Mouse (Mus musculus): ENCODE data around the gene Cdr2l. TPM values are rescaled to one million over a fixed set of nuclear protein-coding genes. Genes with fewer than 3 reads are reported as not detected.

Gene Cdr2l
- polyA plus RNA-seq (2015; fragmentation: Nextera tagmentation; extraction: Ambion mirVana) = 22.4 and 23.2 TPM in 2 replicates

DNA sequence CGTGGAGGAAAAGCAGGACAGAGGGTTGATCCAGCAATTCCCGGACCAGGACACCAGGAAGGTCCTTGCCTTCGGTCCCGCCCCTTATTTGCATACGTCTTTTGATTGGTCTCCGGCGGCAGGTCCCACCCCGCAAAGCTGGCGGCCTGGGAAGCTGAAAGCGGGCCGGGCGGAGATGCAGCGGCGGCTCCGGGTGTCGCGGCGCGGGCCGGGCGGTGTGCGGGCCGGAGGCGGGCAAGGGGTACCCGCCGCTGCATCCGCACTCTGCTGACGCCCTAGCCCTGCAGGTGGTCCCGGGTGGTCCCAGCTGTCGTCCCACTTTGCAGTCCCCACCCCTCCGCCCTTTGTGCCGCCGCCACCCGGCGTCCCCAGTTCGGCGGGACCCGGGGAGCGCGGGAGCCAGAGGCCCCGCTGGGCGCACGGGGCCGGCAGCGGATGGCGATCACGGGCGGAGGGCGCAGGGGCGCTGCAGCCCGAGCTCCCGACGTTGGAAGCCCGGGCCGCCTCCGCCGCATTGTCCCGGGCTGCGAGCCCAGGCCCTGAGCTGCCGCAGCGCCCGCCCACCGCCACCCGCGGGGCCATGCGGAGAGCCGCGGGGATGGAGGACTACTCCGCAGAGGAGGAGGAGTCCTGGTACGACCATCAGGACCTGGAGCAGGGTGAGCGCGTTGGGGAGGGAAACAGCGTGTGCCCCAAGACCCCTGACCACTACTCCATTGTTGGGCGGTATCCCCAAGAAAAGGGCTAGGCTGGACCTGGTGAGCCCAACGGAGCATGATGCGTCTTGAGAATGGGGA lies at the start of gene Cdr2l:
Gene Cdr2l (plus strand): TSS at position 174 of the 797 bp plus-strand sequence.
- Histone ChIP-seq H3K9me3 (no peaks in the 10 kb centered on the region), H3K36me3 (no peaks in the 10 kb centered on the region), H3K27me3 (0 out of 2 replicates have a peak, but pooled peaks cover under 1% of the 10 kb centered on the region), H3K27ac (peak within 1 kb of the TSS; percentile 97), H3K4me1 (replicated peaks) (peaks cover 45% of the 10 kb centered on the region), H3K4me3 (peak within 1 kb of the TSS; percentile 86), H3K4me2 (peak within 1 kb of the TSS; percentile 93), H3K9ac (peak within 1 kb of the TSS; percentile 97)
- under 1% methylated on average over 59 of the region's 76 CpGs for WGBS
- ATAC-seq (ENCODE audit: low FRiP score) = peak; percentile 87

DNA sequence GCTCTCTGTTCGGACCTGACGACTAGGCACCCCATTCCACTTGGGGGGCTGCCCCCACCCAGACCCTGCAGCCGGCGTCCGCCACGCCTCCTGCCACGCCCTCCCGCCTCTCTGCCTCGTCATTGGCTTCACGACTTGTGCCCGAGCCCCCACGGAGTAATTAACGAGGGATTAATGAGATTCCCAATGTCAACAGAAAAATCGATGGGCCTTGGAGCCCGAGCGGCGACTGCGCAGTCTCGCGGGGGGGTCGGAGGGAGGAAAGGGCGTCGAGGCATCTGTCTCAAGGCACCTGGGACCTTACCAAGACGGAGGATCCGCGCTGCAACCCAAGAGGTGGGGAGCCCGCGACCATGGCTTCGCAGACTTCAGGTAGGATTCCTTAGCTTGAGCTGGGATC lies 47.2 kb upstream of the Cdr2l start, which contains the start of gene Otop3:
Gene Otop3 (plus strand): TSS at position 201 of the 400 bp plus-strand sequence.
- Histone ChIP-seq H3K27ac (no peak within 1 kb of the TSS), H3K4me3 (peak within 1 kb of the TSS; percentile 32), H3K9me3 (no peaks in the 10 kb centered on the region), H3K9ac (peak within 1 kb of the TSS; percentile 49; the same call in 1 of the 2 replicates), H3K4me2 (peak within 1 kb of the TSS; percentile 57), H3K36me3 (no peaks in the 10 kb centered on the region), H3K27me3 (peaks cover 76% of the 10 kb centered on the region), H3K4me1 (replicated peaks) (peaks cover 12% of the 10 kb centered on the region)
- ATAC-seq (ENCODE audit: low FRiP score) = no peak
- 7% methylated on average over 29 of the region's 29 CpGs for WGBS

DNA sequence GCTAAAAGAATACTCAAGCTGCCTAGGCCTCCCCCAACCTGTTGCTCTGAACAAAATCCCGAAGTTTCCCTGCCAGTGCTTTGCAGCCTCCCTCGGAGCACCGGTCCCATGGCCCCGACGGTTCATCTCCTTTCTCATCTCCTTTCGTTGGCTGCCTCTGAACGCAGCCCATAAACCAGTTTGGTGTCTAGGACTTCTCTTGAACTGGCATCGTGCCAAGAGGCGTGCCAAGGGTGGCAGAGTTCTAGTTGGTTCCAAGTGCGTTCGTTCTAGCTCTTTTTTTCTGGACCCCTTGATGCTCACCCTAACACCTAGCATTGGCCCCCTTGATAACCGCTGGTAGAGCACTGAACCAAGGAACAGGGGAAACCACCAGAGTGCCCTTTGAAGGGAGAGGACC lies 46.5 kb upstream of the Cdr2l start:
- no peak overlapping the region for H3K27ac ChIP-seq
- peaks cover 12% of the 10 kb centered on the region for H3K4me1 ChIP-seq (replicated peaks)
- ATAC-seq (ENCODE audit: low FRiP score) = no peak
- no peaks in the 10 kb centered on the region for H3K36me3 ChIP-seq
- H3K4me2 ChIP-seq = peak overlapping the region; percentile 57
- H3K9ac ChIP-seq = no peak overlapping the region
- H3K9me3 ChIP-seq = no peaks in the 10 kb centered on the region
- WGBS = 61% methylated on average over 12 of the region's 12 CpGs
- H3K27me3 ChIP-seq = peaks cover 75% of the 10 kb centered on the region
- no peak overlapping the region for H3K4me3 ChIP-seq

DNA sequence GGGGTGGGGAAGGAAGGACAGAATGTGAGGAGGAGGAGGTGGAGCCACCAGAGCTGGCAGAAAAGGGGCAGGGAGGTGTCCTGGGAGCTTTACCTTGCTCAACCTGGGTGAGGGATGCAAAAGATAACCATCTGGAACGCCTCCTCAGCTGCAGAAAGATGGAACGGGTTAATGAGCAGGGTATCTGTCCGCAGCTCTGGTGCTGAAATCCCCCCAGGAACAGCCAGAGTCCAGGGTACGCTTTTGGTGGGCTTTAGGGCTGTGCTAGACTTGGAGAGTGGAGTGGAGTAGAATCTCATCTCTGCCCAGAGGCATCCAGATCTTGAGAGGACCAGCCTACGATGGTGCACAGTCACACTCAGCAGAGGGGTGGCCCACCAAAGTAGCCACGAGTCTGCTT lies 45.6 kb upstream of the Cdr2l start:
- Histone ChIP-seq H3K27me3 (peaks cover 80% of the 10 kb centered on the region), H3K9me3 (no peaks in the 10 kb centered on the region), H3K9ac (no peak overlapping the region), H3K36me3 (no peaks in the 10 kb centered on the region), H3K4me2 (no peak overlapping the region), H3K4me1 (replicated peaks) (peaks cover 12% of the 10 kb centered on the region), H3K27ac (no peak overlapping the region), H3K4me3 (no peak overlapping the region)
- WGBS = 24% methylated on average over 6 of the region's 6 CpGs
- ATAC-seq (ENCODE audit: low FRiP score) = no peak

DNA sequence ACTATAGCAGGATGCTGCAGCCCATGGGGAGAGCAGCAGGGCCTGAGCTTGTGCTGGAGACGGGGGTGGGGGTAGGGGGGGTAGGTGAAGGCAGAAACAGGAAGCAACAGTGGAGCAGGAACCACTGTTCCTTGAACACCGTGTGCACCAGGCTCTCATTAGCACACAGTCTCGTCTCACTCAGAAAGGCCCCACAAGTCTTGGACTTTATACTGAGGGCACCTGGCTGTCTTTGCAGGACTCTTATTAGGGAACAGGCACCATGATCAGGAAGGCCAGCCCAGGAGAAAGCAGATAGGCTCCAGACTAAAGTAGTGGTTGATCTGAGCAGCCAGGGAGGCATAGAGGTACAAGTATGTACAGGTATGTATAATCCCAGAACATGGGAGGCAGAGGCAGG lies 44.4 kb upstream of the Cdr2l start:
- Histone ChIP-seq H3K4me3 (no peak overlapping the region), H3K4me1 (replicated peaks) (peaks cover 12% of the 10 kb centered on the region), H3K36me3 (no peaks in the 10 kb centered on the region), H3K4me2 (no peak overlapping the region), H3K9ac (no peak overlapping the region), H3K27me3 (peaks cover 80% of the 10 kb centered on the region), H3K9me3 (no peaks in the 10 kb centered on the region), H3K27ac (no peak overlapping the region)
- 65% methylated on average over 3 of the region's 3 CpGs for WGBS
- no peak for ATAC-seq (ENCODE audit: low FRiP score)

DNA sequence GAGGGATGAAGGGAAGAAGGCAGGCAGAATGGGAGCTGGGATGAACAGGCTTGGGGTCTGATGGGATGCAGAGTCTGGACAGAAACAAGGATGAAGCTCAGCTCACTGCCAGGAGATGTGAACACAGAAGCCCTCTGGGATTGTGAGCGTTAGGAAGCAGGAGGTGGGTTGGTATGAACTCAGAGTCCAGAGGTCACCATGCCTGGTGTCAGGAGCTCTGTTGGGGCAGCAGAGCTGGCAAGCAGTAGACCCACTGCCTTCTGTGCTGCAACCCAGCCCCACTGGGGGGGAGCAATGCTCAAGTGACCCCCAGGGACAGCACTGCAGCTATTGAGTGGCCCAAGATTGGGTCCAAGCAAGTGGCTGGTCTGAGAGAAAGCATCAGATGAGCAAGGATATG lies 43.9 kb upstream of the Cdr2l start:
- ATAC-seq (ENCODE audit: low FRiP score) = no peak
- H3K9me3 ChIP-seq = no peaks in the 10 kb centered on the region
- 42% methylated on average over 1 of the region's 1 CpGs for WGBS
- peaks cover 75% of the 10 kb centered on the region for H3K27me3 ChIP-seq
- no peak overlapping the region for H3K4me2 ChIP-seq
- no peak overlapping the region for H3K9ac ChIP-seq
- peaks cover 12% of the 10 kb centered on the region for H3K4me1 ChIP-seq (replicated peaks)
- no peak overlapping the region for H3K4me3 ChIP-seq
- no peak overlapping the region for H3K27ac ChIP-seq
- no peaks in the 10 kb centered on the region for H3K36me3 ChIP-seq

DNA sequence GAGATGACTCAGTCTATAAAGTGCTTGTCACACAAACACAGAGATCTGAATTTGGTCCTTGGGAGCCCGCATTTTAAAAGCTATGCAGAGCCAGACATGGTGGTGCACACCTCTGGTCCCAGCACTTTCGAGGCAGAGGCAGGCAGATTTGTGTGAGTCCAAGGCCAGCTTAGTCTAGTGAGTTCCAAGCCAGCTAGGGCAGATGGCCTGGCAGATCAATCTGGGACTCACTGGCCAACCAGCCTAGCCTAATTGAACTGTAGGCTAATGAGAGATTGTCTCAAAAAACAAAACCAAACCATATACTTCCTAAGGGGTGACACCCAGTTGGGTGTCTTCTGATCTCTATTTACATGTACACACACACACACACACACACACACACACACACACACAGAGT lies 40.5 kb upstream of the Cdr2l start:
- H3K27me3 ChIP-seq = peaks cover 60% of the 10 kb centered on the region
- 0 out of 2 replicates have a peak, but pooled peaks cover 4% of the 10 kb centered on the region for H3K4me1 ChIP-seq (replicated peaks)
- no peaks in the 10 kb centered on the region for H3K9me3 ChIP-seq
- no peak overlapping the region for H3K4me2 ChIP-seq
- H3K36me3 ChIP-seq = no peaks in the 10 kb centered on the region
- H3K27ac ChIP-seq = no peak overlapping the region
- no peak overlapping the region for H3K9ac ChIP-seq
- 74% methylated on average over 2 of the region's 2 CpGs for WGBS
- H3K4me3 ChIP-seq = no peak overlapping the region
- ATAC-seq (ENCODE audit: low FRiP score) = no peak

DNA sequence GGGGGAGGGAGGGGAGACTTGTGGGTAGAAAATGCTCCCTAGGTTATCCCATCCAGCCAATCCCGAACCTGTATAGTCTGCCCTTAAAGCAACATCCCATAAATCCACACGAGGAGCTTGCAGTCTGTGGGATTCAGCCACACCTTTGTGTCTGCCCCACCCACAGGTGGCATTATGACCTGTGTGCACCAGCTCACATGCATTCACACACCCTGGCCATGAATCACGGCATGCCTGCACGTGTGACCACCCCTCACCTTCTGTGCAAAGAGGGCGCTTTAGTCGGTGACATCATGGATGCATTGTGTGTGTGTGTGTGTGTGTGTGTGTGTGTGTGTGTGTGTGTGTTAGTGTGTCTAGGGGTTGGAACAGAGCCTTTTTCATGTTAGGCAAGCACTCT lies 39.9 kb upstream of the Cdr2l start:
- ATAC-seq (ENCODE audit: low FRiP score) = no peak
- no peak overlapping the region for H3K9ac ChIP-seq
- no peak overlapping the region for H3K4me2 ChIP-seq
- H3K27me3 ChIP-seq = peaks cover 54% of the 10 kb centered on the region
- 0 out of 2 replicates have a peak, but pooled peaks cover 4% of the 10 kb centered on the region for H3K4me1 ChIP-seq (replicated peaks)
- no peaks in the 10 kb centered on the region for H3K9me3 ChIP-seq
- no peaks in the 10 kb centered on the region for H3K36me3 ChIP-seq
- H3K27ac ChIP-seq = no peak overlapping the region
- H3K4me3 ChIP-seq = no peak overlapping the region
- 66% methylated on average over 6 of the region's 6 CpGs for WGBS

DNA sequence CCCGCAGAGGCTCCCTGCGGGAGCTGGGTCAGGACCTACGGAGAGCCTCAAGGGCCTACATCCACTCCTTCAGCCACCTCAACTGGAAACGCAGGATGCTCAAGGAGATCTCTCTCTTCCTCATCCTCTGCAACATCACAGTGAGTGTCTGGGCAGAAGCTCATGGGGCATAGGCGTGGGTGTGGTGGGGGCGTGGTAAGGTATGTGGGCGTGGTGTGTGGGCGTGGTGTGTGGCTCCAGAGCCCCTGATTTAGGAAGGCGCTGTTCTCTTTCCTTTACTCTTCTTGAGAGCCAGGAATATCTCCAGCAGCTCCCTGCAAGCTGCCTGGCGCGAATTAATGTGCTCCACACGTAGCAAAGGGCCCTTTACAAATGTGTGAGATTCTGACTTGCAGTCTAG lies 36.7 kb upstream of the Cdr2l start:
- Histone ChIP-seq H3K27ac (no peak overlapping the region), H3K4me1 (replicated peaks) (0 out of 2 replicates have a peak, but pooled peaks cover 4% of the 10 kb centered on the region), H3K9ac (no peak overlapping the region), H3K4me2 (no peak overlapping the region), H3K36me3 (peaks cover 23% of the 10 kb centered on the region), H3K27me3 (peaks cover 42% of the 10 kb centered on the region), H3K9me3 (no peaks in the 10 kb centered on the region), H3K4me3 (no peak overlapping the region)
- 14% methylated on average over 12 of the region's 12 CpGs for WGBS
- ATAC-seq (ENCODE audit: low FRiP score) = no peak

DNA sequence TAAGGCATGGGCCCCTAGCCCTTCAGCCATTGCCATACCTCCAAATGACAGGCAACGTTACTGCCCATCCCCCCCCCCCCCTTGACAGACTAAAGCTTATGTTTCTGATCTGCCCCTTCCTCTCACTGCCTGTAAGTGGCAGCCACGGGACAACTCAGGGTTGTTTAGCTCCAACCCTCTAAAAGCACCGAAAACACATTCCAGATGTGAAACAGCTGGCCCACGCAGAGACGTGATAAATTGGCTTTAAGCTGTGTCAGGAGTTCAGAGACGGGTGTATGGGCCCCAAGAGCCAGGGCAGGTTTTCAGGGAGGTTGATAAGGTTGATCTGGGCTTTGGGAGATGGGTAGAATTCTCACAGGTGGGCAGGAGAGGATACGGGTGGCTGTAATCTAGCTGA lies 36.2 kb upstream of the Cdr2l start:
- Histone ChIP-seq H3K9ac (no peak overlapping the region), H3K36me3 (peaks cover 28% of the 10 kb centered on the region), H3K4me1 (replicated peaks) (0 out of 2 replicates have a peak, but pooled peaks cover 4% of the 10 kb centered on the region), H3K4me3 (no peak overlapping the region), H3K27me3 (peaks cover 38% of the 10 kb centered on the region), H3K27ac (no peak overlapping the region), H3K4me2 (no peak overlapping the region), H3K9me3 (no peaks in the 10 kb centered on the region)
- WGBS = 46% methylated on average over 7 of the region's 7 CpGs
- no peak for ATAC-seq (ENCODE audit: low FRiP score)

DNA sequence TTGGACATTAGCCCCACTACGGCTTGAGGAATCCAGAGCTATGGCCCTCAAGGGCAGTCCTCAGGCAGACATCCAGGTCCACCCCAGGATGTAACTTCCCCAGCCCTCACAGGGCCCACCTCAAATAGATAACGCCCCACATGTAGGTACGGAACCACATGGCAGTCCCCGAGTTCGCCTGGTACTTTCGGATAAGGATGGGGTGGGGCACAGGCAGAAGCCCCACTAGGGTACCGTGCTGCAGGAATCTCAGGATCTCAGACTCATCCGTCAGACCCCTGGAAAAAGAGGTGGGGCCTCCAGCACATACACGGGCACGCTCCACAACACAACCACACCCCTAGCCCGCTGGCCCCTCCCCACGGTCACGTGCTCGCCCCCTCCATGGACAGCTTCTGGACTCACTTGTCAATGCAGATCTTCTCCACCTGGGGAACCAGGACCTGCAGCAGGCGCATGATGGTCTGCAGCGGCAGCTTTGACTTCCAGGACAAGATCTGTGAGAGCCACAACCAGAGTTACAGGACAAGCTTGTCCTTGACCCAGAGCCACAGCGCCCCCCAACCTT lies 33.0 kb upstream of the Cdr2l start:
- H3K4me3 ChIP-seq = no peak overlapping the region
- peaks cover 60% of the 10 kb centered on the region for H3K36me3 ChIP-seq
- 67% methylated on average over 17 of the region's 17 CpGs for WGBS
- peaks cover 26% of the 10 kb centered on the region for H3K27me3 ChIP-seq
- H3K27ac ChIP-seq = no peak overlapping the region
- H3K4me1 ChIP-seq (replicated peaks) = 0 out of 2 replicates have a peak, but pooled peaks cover 4% of the 10 kb centered on the region
- H3K9me3 ChIP-seq = no peaks in the 10 kb centered on the region
- ATAC-seq (ENCODE audit: low FRiP score) = no peak
- no peak overlapping the region for H3K9ac ChIP-seq
- H3K4me2 ChIP-seq = no peak overlapping the region

DNA sequence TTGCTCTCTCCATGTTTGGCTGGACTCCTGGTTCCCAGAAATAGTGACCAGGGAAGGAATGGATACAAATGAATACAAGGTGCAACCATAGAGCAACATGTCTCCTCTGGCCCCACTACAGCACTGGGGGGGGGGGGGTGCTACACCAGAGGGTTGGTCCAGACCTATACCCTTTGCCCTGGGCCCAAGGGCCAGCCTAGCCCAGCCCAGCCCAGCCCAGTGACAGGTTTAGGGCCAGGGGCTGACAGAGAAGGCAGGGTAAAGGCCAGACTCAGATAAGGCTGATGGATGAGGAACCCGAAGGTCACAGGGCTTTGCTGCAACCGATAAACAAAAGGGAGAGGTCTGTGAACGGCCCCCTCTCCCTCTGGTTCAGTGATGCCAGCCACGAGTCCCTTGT lies 31.7 kb upstream of the Cdr2l start:
- no peak overlapping the region for H3K4me3 ChIP-seq
- H3K4me1 ChIP-seq (replicated peaks) = no peaks in the 10 kb centered on the region
- no peak overlapping the region for H3K27ac ChIP-seq
- H3K9ac ChIP-seq = no peak overlapping the region
- H3K4me2 ChIP-seq = no peak overlapping the region
- no peak for ATAC-seq (ENCODE audit: low FRiP score)
- H3K9me3 ChIP-seq = no peaks in the 10 kb centered on the region
- H3K27me3 ChIP-seq = peaks cover 17% of the 10 kb centered on the region
- peaks cover 66% of the 10 kb centered on the region for H3K36me3 ChIP-seq
- 73% methylated on average over 4 of the region's 4 CpGs for WGBS

Data from hindbrain, embryonic 13.5 days (tissue).